Comparison of ENCODE assay signal across 8 mouse cellular contexts in genomic region chr10:80190491-80191051, GRCm38 (mm10). TPM values are rescaled to one million over a fixed set of nuclear protein-coding genes. Genes with fewer than 3 reads are reported as not detected.
DNase-seq lines count a peak whose midpoint lies in the region; ATAC-seq and TF ChIP-seq lines count a peak whose summit lies in the region.

No protein-coding gene starts in this region.

- H3K27ac ChIP-seq in limb, embryonic 11.5 days (replicated peaks; ENCODE audit: low read depth, low read length), result no peak overlapping the region
- H3K27ac ChIP-seq in midbrain, embryonic 16.5 days (ENCODE audit: low read length), result peak overlapping the region; percentile 82

- WGBS in lung, adult 2 months, result 2% methylated on average over 48 of the region's 48 CpGs
- under 1% methylated on average over 48 of the region's 48 CpGs for WGBS in limb, embryonic 11.5 days
- 2% methylated on average over 48 of the region's 48 CpGs for WGBS in midbrain, embryonic 16.5 days

- H3K4me1 ChIP-seq in lung, adult 2 months (ENCODE audit: control insufficient read depth, insufficient read depth, low read length), result 0 out of 2 replicates have a peak, but pooled peaks cover 2% of the 10 kb centered on the region
- H3K4me1 ChIP-seq in limb, embryonic 11.5 days (ENCODE audit: control insufficient read depth, insufficient read depth, low read length), result peaks cover 18% of the 10 kb centered on the region
- H3K4me1 ChIP-seq in midbrain, embryonic 16.5 days (ENCODE audit: control insufficient read depth, insufficient read depth, low read length), result peaks cover 13% of the 10 kb centered on the region

- H3K9me3 ChIP-seq in limb, embryonic 11.5 days (ENCODE audit: control insufficient read depth, low read length), result no peaks in the 10 kb centered on the region
- no peaks in the 10 kb centered on the region for H3K9me3 ChIP-seq in midbrain, embryonic 16.5 days (replicated peaks; ENCODE audit: control insufficient read depth, low read length, poor library complexity, severe bottlenecking)

- H3K27me3 ChIP-seq in limb, embryonic 11.5 days (ENCODE audit: control insufficient read depth, insufficient read depth, low read length), result peaks cover 26% of the 10 kb centered on the region
- no peaks in the 10 kb centered on the region for H3K27me3 ChIP-seq in midbrain, embryonic 16.5 days (ENCODE audit: control insufficient read depth, insufficient read depth, low read depth, low read length)

- no peak for TF ChIP-seq CTCF in lung, adult 2 months (IDR thresholded peaks at IDR 0.05; ENCODE audit: insufficient read depth, low read length)

- TF ChIP-seq POLR2A in lung, adult 2 months (IDR thresholded peaks at IDR 0.05; ENCODE audit: borderline replicate concordance, extremely low read depth, low read depth, low read length), result no peak

- peaks cover 12% of the 10 kb centered on the region for H3K36me3 ChIP-seq in limb, embryonic 11.5 days (ENCODE audit: control insufficient read depth, insufficient read depth, low read length)
- H3K36me3 ChIP-seq in midbrain, embryonic 16.5 days (ENCODE audit: control insufficient read depth, insufficient read depth, low read length), result peaks cover 14% of the 10 kb centered on the region

- intact Hi-C loops in heart, postnatal 10 days (cut with DNase I), result no loop called here

- peak overlapping the region; percentile 11 for H3K4me3 ChIP-seq in lung, adult 2 months (replicated peaks; ENCODE audit: extremely low read depth, low read depth, low read length)
- peak overlapping the region; percentile 36 for H3K4me3 ChIP-seq in limb, embryonic 11.5 days (ENCODE audit: low read depth, low read length)
- peak overlapping the region; percentile 35 for H3K4me3 ChIP-seq in midbrain, embryonic 16.5 days (ENCODE audit: low read depth, low read length)

- peak overlapping the region; percentile 66 for H3K9ac ChIP-seq in limb, embryonic 11.5 days (ENCODE audit: low read length)
- H3K9ac ChIP-seq in midbrain, embryonic 16.5 days (ENCODE audit: low read depth, low read length), result peak overlapping the region; percentile 78

- peak; percentile 31 for DNase-seq in lung, adult 2 months
- no peak for DNase-seq in lung, adult 18-20 months
- DNase-seq in embryo, embryonic 11 days, result peak; percentile 79
- peak; percentile 50 to 66 for DNase-seq in heart, postnatal 10 days
- peak; percentile 71 for DNase-seq in limb, embryonic 11.5 days (ENCODE audit: low spot score)
- DNase-seq in spleen, postnatal 4 days (ENCODE audit: low spot score in 2 of 2), result no peak
- DNase-seq in spleen, postnatal 10 days (ENCODE audit: low spot score in 2 of 2), result no peak

- H3K4me2 ChIP-seq in limb, embryonic 11.5 days (ENCODE audit: low read depth, severe bottlenecking), result peak overlapping the region; percentile 70
- H3K4me2 ChIP-seq in midbrain, embryonic 16.5 days (ENCODE audit: low read length), result peak overlapping the region; percentile 66

- no peak for ATAC-seq in limb, embryonic 11.5 days (ENCODE audit: insufficient number of reproducible peaks, low FRiP score, low TSS enrichment, low read depth)
- peak; percentile 30; the same call in 1 of the 2 replicates for ATAC-seq in midbrain, embryonic 16.5 days

RNA-seq across cellular contexts. Expression of gene Efna2, which starts 11.3 kb away (rescaled TPM):
- 3.6 and 4.7 TPM in 2 replicates for polyA plus RNA-seq in lung, adult 2 months (2012; rRNA removed)
- 1 to 10 TPM; 1.4 to 1.7 TPM for total RNA-seq in heart, postnatal 10 days (2021)
- 51.3 and 54.8 TPM in 2 replicates for polyA plus RNA-seq in limb, embryonic 11.5 days (2014; fragmentation: Nextera tagmentation; extraction: Ambion mirVana)
- 37.3 and 43.3 TPM in 2 replicates for polyA plus RNA-seq in midbrain, embryonic 16.5 days (2015; fragmentation: Nextera tagmentation; extraction: Ambion mirVana)

RNA-seq across cellular contexts. Expression of gene 1600002K03Rik, which starts 17.8 kb away (rescaled TPM):
- 11.2 and 14.0 TPM in 2 replicates for polyA plus RNA-seq in lung, adult 2 months (2012; rRNA removed)
- 1 to 10 TPM; 3.1 to 3.4 TPM for total RNA-seq in heart, postnatal 10 days (2021)
- polyA plus RNA-seq in limb, embryonic 11.5 days (2014; fragmentation: Nextera tagmentation; extraction: Ambion mirVana), result 5.9 and 7.2 TPM in 2 replicates
- 11.0 and 11.4 TPM in 2 replicates for polyA plus RNA-seq in midbrain, embryonic 16.5 days (2015; fragmentation: Nextera tagmentation; extraction: Ambion mirVana)

RNA-seq across cellular contexts. Expression of gene Cirbp, which starts 24.8 kb away (rescaled TPM):
- polyA plus RNA-seq in lung, adult 2 months (2012; rRNA removed), result 162 and 200 TPM in 2 replicates
- total RNA-seq in heart, postnatal 10 days (2021), result 100 to 1,000 TPM; 113 to 134 TPM
- polyA plus RNA-seq in limb, embryonic 11.5 days (2014; fragmentation: Nextera tagmentation; extraction: Ambion mirVana), result 67.9 and 68.1 TPM in 2 replicates
- polyA plus RNA-seq in midbrain, embryonic 16.5 days (2015; fragmentation: Nextera tagmentation; extraction: Ambion mirVana), result 380 and 398 TPM in 2 replicates

RNA-seq across cellular contexts. Expression of gene Mum1, which starts 35.7 kb away (rescaled TPM):
- polyA plus RNA-seq in lung, adult 2 months (2012; rRNA removed), result 39.6 and 42.0 TPM in 2 replicates
- total RNA-seq in heart, postnatal 10 days (2021), result 10 to 100 TPM; 20.3 to 23.1 TPM
- 84.6 and 87.1 TPM in 2 replicates for polyA plus RNA-seq in limb, embryonic 11.5 days (2014; fragmentation: Nextera tagmentation; extraction: Ambion mirVana)
- polyA plus RNA-seq in midbrain, embryonic 16.5 days (2015; fragmentation: Nextera tagmentation; extraction: Ambion mirVana), result 47.8 and 51.1 TPM in 2 replicates

RNA-seq across cellular contexts. Expression of gene Midn, which starts 42.5 kb away (rescaled TPM):
- 110 and 150 TPM in 2 replicates for polyA plus RNA-seq in lung, adult 2 months (2012; rRNA removed)
- total RNA-seq in heart, postnatal 10 days (2021), result 100 to 1,000 TPM; 132 to 190 TPM
- 59.3 and 60.9 TPM in 2 replicates for polyA plus RNA-seq in limb, embryonic 11.5 days (2014; fragmentation: Nextera tagmentation; extraction: Ambion mirVana)
- 15.5 and 21.1 TPM in 2 replicates for polyA plus RNA-seq in midbrain, embryonic 16.5 days (2015; fragmentation: Nextera tagmentation; extraction: Ambion mirVana)

Comparison
In these comparisons a context has a peak if more than half of its experiments do, and no peak if none do; other contexts are left out.
1. DNase-seq: peak in lung, adult 2 months (single experiment), embryo, embryonic 11 days (single experiment), heart, postnatal 10 days (2 of 2) and limb, embryonic 11.5 days (single experiment); none in lung, adult 18-20 months (0 of 2), spleen, postnatal 4 days (0 of 2) and spleen, postnatal 10 days (0 of 2).
2. Peak in every context shown above with its lines, with median percentiles within 50 percentile points of each other: H3K4me3 ChIP-seq.